Mouse (Mus musculus) forebrain, embryonic 12.5 days (tissue): ENCODE results near the gene Ap1s3. TPM values are rescaled to one million over a fixed set of nuclear protein-coding genes. Genes with fewer than 3 reads are reported as not detected.

Experiments
- ATAC-seq: fragments of 200-750 bp; cut with Nextera tagmentation; 2 replicates; pipeline ENCODE4 v1.8.0; 2017; ENCODE audit warnings: moderate TSS enrichment; ENCODE audit not compliant: low FRiP score
- H3K27ac ChIP-seq: fragments of 300-500 bp; sonication (generic); 2 replicates; pipeline ENCODE4 v1.5.1; 2016; ENCODE audit warnings: mild to moderate bottlenecking
- H3K27me3 ChIP-seq: fragments of 300-500 bp; sonication (generic); 2 replicates; pipeline ENCODE4 v1.6.1; 2016; ENCODE audit warnings: mild to moderate bottlenecking
- H3K36me3 ChIP-seq: fragments of 300-500 bp; sonication (generic); replicated peaks from 2 replicates; pipeline ENCODE4 v1.6.1; 2016; ENCODE audit warnings: mild to moderate bottlenecking
- H3K4me1 ChIP-seq: fragments of 300-500 bp; sonication (generic); 2 replicates; pipeline ENCODE4 v1.6.1; 2016
- H3K4me2 ChIP-seq: fragments of 300-500 bp; sonication (generic); 2 replicates; pipeline ENCODE4 v1.6.1; 2016; ENCODE audit warnings: mild to moderate bottlenecking, moderate library complexity
- H3K4me3 ChIP-seq: fragments of 300-500 bp; sonication (generic); replicated peaks from 2 replicates; pipeline ENCODE4 v1.5.1; 2016; ENCODE audit warnings: mild to moderate bottlenecking
- H3K9ac ChIP-seq: fragments of 300-500 bp; sonication (generic); 2 replicates; pipeline ENCODE4 v1.6.1; 2016; ENCODE audit warnings: mild to moderate bottlenecking
- H3K9me3 ChIP-seq: fragments of 300-500 bp; sonication (generic); 2 replicates; pipeline ENCODE4 v1.6.1; 2016
- whole genome bisulfite sequencing: fragments of 180-500 bp; shearing (Covaris S2); methylation state at CpG from one replicate; pipeline ENCODE4 v1.1.7; 2016; 5-methylcytosine and 5-hydroxymethylcytosine counted together
- polyA plus RNA-seq: library from polyadenylated mRNA; unstranded; fragments of >200 nt; fragmentation: Nextera tagmentation; extraction: Ambion mirVana; gene quantifications from 2 replicates; pipeline ENCODE4 v1.2.1, GENCODE M21; 2016

The Ap1s3 gene
- polyA plus RNA-seq, 1 experiment from 2014 or later: 0.15 TPM

DNA sequence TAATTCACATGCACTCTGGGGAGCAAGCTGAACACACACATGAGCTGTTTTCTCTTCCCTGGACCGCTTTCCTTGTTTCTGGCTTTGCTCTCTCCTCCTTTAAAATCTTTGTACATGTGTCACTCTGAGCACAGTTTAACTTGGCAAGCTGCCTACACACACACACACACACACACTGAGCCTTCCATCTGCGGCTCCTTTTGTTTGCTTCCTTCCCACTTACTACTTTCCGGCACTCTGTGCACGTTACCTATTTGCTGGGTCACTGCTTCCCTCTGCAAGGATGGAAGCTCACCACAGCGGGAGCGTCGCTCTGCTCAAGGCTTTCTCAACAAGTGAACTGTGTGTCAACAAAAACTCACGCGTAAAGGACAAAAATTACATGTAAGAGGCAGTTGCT lies 25.6 kb upstream of the Ap1s3 start:
- H3K27me3 ChIP-seq: no peaks in the 10 kb centered on the region
- H3K4me2 ChIP-seq: no peak overlapping the region
- WGBS: 35% methylated on average over 9 of the region's 9 CpGs

DNA sequence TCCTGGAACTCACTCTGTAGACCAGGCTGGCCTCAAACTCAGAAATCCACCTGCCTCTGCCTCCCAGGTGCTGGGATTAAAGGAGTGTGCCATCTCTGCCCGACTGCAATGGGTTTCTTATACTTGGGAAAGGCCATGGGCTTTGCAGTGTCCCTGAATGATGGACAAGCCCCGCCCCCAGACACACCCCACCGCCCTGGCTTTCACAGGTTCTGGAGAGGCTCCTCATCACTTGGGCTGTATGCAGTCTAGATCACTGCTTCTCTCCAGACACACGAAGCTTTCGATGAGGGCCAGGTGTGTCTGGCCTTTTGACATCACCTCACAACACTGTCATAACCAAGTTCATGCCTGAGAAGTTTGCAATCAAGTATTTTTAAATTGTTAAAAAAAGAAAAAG lies 25.2 kb upstream of the Ap1s3 start:
- Histone ChIP-seq H3K27ac (peak overlapping the region; percentile 8; the same call in 1 of the 2 replicates), H3K4me1 (peaks cover 16% of the 10 kb centered on the region), H3K4me2 (no peak overlapping the region), H3K9me3 (no peaks in the 10 kb centered on the region), H3K36me3 (no peaks in the 10 kb centered on the region), H3K9ac (no peak overlapping the region), H3K4me3 (no peak overlapping the region), H3K27me3 (no peaks in the 10 kb centered on the region)
- 57% methylated on average over 5 of the region's 5 CpGs for WGBS
- peak; percentile 64 for ATAC-seq

More for the DNA sequence above, 25.6 kb upstream of the Ap1s3 start:
- Histone ChIP-seq H3K4me1 (peaks cover 16% of the 10 kb centered on the region), H3K4me3 (no peak overlapping the region), H3K27ac (peak overlapping the region; percentile 8; the same call in 1 of the 2 replicates), H3K9ac (no peak overlapping the region), H3K9me3 (no peaks in the 10 kb centered on the region), H3K36me3 (no peaks in the 10 kb centered on the region)
- ATAC-seq: peak; percentile 91

DNA sequence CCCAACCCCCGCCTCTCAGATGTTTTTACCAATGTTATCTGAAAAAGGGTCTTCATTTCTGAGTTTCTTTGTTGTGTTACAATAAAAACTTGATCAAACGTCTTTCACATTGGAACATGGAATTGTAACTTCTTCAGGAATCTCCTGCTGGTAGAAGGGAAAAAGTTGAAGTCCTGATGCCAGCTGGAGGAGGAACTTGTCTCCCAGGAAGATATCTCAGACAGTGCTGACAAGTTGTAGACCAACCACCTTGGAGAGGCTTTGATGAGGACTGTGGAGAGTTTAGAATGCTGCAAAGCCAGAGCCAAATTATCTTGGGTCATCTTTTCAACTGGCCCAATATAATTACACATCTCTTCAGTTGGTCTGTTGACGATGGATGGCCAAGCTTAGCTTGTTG lies 20.7 kb upstream of the Ap1s3 start:
- Histone ChIP-seq H3K27ac (no peak overlapping the region), H3K36me3 (no peaks in the 10 kb centered on the region), H3K27me3 (no peaks in the 10 kb centered on the region), H3K4me3 (no peak overlapping the region), H3K9ac (no peak overlapping the region), H3K4me1 (peaks cover 7% of the 10 kb centered on the region), H3K4me2 (no peak overlapping the region), H3K9me3 (no peaks in the 10 kb centered on the region)
- 88% methylated on average over 3 of the region's 3 CpGs for WGBS
- no peak for ATAC-seq

DNA sequence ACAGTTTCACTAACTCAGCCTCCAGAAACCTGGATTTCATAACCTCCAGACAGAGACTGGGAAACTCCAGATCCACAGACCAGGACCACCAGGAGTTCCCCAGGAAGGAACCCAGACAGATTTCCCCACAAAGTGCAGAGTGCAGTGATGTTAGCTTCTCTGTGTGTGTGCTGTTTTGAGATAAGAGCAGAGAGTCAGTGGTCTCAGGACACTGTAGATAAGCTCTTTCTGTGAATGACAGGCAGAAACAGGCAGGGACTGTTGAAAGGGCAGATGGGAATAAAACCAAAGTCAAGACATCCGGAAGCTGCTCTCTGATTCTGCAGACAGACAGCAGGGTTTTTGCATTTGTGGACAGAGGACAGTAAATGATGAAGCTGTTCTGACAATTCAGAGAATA lies 15.5 kb upstream of the Ap1s3 start:
- 94% methylated on average over 1 of the region's 1 CpGs for WGBS
- H3K36me3 ChIP-seq: no peaks in the 10 kb centered on the region
- H3K4me2 ChIP-seq: no peak overlapping the region
- H3K27ac ChIP-seq: no peak overlapping the region
- no peaks in the 10 kb centered on the region for H3K9me3 ChIP-seq
- no peak for ATAC-seq
- H3K4me1 ChIP-seq: no peaks in the 10 kb centered on the region
- no peak overlapping the region for H3K4me3 ChIP-seq
- H3K9ac ChIP-seq: no peak overlapping the region
- H3K27me3 ChIP-seq: no peaks in the 10 kb centered on the region

DNA sequence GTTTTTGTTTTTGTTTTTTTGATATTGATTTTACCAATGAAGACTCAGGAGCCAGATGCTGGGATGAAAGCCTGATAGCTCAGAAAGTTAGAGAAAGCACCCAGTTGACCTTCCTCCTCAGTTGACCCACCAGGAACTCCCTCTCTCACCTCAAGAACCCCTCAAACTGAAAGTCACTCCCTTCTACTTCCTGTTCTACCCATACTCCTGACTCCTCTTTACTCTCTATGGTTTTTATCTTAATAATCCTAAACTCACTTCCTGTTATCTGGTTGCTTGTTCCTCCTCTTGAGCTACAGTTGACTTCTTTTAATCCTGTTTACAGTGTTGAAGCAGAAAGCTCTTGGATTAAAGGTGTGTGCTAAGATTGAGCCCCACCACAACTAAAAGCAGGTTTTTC lies 12.3 kb upstream of the Ap1s3 start:
- Histone ChIP-seq H3K9me3 (no peaks in the 10 kb centered on the region), H3K9ac (no peak overlapping the region), H3K4me3 (no peak overlapping the region), H3K4me2 (no peak overlapping the region), H3K36me3 (no peaks in the 10 kb centered on the region), H3K4me1 (no peaks in the 10 kb centered on the region), H3K27me3 (no peaks in the 10 kb centered on the region), H3K27ac (no peak overlapping the region)
- no peak for ATAC-seq

DNA sequence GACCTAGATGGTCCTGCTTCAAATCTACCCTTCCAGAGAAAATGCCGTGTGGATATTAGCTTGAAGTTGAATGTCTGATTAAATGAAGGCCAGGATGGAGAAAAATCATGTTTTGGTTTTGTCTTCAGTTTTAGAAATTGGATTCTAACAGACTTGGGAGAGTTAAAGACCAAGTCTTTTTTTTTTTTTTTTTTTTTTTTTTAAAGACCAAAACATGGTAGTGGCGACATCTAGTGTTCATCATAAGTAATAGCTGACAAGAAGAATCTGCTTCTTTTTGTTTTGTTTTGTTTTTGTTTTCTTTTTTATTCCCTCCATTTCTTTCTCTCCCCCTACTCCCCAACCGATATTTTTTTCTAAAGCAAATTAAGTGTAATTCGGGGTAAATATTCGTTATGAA lies 11.2 kb upstream of the Ap1s3 start:
- H3K36me3 ChIP-seq: no peaks in the 10 kb centered on the region
- no peak overlapping the region for H3K27ac ChIP-seq
- no peak overlapping the region for H3K4me3 ChIP-seq
- H3K4me2 ChIP-seq: no peak overlapping the region
- no peaks in the 10 kb centered on the region for H3K9me3 ChIP-seq
- no peak overlapping the region for H3K9ac ChIP-seq
- WGBS: 16% methylated on average over 5 of the region's 5 CpGs
- no peaks in the 10 kb centered on the region for H3K27me3 ChIP-seq
- ATAC-seq: no peak
- no peaks in the 10 kb centered on the region for H3K4me1 ChIP-seq

DNA sequence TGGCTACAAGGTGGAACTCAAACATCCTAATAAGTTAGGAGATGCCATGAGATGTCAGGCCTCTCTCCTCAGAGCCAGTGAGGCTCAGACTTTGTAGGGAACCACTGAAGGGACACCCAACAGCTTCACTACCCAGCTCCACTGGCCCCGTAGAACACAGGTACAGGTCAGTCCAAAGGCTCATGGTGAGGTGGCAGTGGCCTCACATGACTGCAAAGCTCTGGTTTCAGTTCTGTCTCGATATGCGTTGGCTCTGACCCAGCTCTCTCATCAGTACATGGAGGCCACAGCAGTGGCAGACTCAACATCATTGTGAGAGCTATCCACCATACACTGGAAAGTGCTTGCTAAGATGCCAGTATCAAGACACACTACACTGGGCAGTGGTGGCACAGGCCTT lies 9.0 kb upstream of the Ap1s3 start:
- Histone ChIP-seq H3K27me3 (no peaks in the 10 kb centered on the region), H3K4me1 (no peaks in the 10 kb centered on the region), H3K4me2 (no peak overlapping the region), H3K36me3 (no peaks in the 10 kb centered on the region), H3K27ac (no peak overlapping the region), H3K9ac (no peak overlapping the region), H3K9me3 (no peaks in the 10 kb centered on the region), H3K4me3 (no peak overlapping the region)
- no peak for ATAC-seq
- WGBS: 92% methylated on average over 3 of the region's 3 CpGs

DNA sequence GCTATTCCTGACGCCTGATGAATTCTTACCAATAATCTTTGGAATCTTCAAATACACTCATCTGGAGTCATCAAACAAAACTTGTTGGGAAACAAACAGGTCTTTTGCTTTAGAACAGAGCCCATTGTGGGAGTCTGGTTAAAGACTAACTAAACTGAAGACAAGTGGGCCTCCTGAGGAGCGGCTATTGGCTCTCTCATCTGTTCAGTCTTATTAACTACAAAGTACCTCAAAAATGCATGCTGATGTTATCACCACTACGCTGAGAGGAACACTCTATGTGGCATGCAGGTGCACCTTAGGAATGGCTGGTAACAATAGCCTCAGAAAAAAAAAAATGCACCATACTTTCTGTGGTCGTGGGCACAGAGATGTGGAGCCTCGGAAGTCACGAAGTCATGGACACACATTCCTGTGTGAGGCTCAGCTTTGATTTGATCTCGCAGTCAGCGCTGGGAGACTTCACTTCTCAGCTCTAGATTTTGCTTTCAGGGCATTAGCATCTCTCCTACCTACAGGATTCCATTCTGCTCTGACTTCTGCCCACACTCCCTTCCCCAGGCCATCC lies 6.4 kb upstream of the Ap1s3 start:
- Histone ChIP-seq H3K36me3 (no peaks in the 10 kb centered on the region), H3K27ac (no peak overlapping the region), H3K27me3 (peaks cover 10% of the 10 kb centered on the region), H3K4me2 (no peak overlapping the region), H3K9me3 (no peaks in the 10 kb centered on the region), H3K9ac (no peak overlapping the region), H3K4me1 (no peaks in the 10 kb centered on the region), H3K4me3 (no peak overlapping the region)
- 78% methylated on average over 8 of the region's 8 CpGs for WGBS
- ATAC-seq: no peak

DNA sequence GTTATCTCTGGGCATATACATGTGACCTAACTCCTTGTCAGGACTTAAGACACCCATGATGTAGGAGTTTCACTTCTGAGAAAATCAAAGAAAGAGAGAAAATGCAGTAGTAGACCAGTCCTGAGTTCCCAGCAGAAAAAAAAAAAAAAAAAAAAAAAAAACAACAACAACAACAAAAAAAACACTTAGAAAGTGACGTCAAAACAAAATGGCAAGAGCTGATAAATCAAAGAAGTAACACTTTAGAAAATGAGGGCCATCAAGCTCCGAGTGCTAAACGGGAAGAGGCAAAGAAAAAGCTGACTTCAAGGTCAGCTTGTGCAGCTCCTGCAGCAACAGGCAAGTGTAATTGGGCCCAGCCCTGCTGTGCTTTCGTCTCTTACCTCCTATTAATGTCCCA lies 3.9 kb upstream of the Ap1s3 start:
- Histone ChIP-seq H3K36me3 (no peaks in the 10 kb centered on the region), H3K4me2 (no peak overlapping the region), H3K27ac (no peak overlapping the region), H3K27me3 (peaks cover 33% of the 10 kb centered on the region), H3K4me3 (no peak overlapping the region), H3K9ac (no peak overlapping the region), H3K4me1 (peaks cover 16% of the 10 kb centered on the region), H3K9me3 (no peaks in the 10 kb centered on the region)
- WGBS: 76% methylated on average over 4 of the region's 4 CpGs
- no peak for ATAC-seq

DNA sequence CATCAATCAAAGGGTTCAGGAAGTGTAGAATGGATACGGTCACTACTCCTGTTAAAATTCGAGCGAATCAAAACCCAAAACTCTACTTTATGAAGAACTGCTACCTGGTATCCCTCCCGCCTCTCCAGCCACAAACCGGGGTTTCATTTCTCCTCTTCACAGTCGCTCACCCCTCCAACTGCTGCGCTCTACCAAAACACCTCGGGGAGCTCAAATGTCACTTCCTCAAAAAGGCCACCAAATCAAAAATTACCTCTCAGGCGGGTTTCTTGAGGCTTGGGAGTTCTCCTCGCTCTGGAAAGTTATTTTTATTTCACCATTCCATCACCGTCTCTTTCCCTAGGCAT lies 603 bp downstream of the Ap1s3 start:
- WGBS: 1% methylated on average over 11 of the region's 11 CpGs
- ATAC-seq: no peak
- Histone ChIP-seq H3K4me2 (peak overlapping the region; percentile 99), H3K27ac (no peak overlapping the region), H3K27me3 (peaks cover 39% of the 10 kb centered on the region), H3K4me1 (peaks cover 17% of the 10 kb centered on the region), H3K4me3 (peak overlapping the region; percentile 62), H3K9me3 (no peaks in the 10 kb centered on the region), H3K36me3 (no peaks in the 10 kb centered on the region), H3K9ac (peak overlapping the region; percentile 51)

DNA sequence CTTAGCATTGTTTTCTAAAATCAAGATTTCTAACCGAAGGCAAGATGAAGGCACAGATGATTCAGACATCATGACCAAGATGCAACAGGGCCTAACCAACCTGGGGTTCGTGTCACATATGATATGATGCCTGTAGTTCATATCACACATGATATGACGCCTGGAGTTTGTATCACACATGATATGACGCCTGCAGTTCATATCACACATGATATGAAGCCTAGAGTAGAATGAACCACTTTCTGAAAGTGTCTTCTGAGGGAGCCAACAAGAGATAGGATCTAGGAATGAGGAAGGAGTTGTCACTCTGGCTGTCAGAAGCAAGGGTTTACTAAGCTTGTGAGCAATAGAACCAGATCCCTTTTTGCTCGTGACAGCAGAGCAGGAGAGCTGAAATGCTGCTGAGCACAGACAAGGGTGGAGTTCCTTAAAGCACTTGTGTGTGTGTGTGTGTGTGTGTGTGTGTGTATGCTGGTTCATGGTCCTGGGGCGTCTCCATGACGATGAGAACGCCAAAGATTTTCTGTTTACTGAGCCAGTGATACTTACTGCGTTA lies 2.3 kb downstream of the Ap1s3 start:
- no peak overlapping the region for H3K9ac ChIP-seq
- no peaks in the 10 kb centered on the region for H3K9me3 ChIP-seq
- no peak overlapping the region for H3K4me3 ChIP-seq
- no peaks in the 10 kb centered on the region for H3K36me3 ChIP-seq
- no peak overlapping the region for H3K27ac ChIP-seq
- ATAC-seq: no peak
- peaks cover 39% of the 10 kb centered on the region for H3K27me3 ChIP-seq
- WGBS: 78% methylated on average over 9 of the region's 9 CpGs
- H3K4me1 ChIP-seq: peaks cover 17% of the 10 kb centered on the region
- H3K4me2 ChIP-seq: no peak overlapping the region

DNA sequence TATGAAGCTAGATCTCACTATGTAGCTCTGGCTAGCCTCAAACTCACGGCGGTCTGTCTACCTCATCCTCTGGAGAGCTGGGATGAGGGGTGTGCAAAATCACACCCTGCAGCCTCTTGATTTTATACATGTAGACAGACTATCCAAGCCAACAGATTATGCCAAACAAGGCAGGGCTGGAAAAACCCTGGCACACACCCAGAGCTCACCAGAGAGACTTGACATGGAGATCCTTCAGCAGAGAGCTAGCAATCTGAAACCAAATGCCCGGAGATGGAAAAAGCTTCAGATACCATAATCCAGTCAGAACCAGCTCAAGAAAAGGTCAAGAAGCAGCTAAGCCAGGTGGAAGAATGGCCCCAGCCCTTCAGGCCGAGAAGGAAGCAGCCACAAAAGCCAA lies 6.9 kb downstream of the Ap1s3 start:
- no peak overlapping the region for H3K9ac ChIP-seq
- no peak overlapping the region for H3K4me2 ChIP-seq
- H3K4me3 ChIP-seq: no peak overlapping the region
- no peaks in the 10 kb centered on the region for H3K36me3 ChIP-seq
- no peak for ATAC-seq
- no peaks in the 10 kb centered on the region for H3K9me3 ChIP-seq
- 87% methylated on average over 4 of the region's 4 CpGs for WGBS
- H3K4me1 ChIP-seq: no peaks in the 10 kb centered on the region
- H3K27me3 ChIP-seq: no peaks in the 10 kb centered on the region
- no peak overlapping the region for H3K27ac ChIP-seq

DNA sequence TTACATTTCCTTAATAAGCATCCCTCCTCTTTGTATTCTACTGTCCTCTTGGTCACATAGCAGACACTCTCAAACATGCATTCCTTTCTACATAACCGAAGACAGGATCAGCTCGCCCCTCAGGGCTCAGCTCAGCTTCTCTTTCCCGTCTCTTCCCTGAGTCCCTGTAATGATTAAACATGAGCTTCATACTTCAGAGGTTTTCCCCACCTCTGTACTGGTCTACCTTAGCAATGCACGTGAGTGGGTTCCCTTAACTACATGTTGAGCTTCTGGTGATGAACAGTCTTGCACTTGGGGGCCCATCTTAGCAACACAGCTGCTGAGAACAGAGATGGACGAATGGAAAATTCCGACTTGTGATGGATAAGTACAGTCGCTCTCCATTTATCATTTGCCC lies 12.2 kb downstream of the Ap1s3 start:
- no peak overlapping the region for H3K9ac ChIP-seq
- no peak overlapping the region for H3K27ac ChIP-seq
- H3K4me2 ChIP-seq: no peak overlapping the region
- 86% methylated on average over 7 of the region's 7 CpGs for WGBS
- no peaks in the 10 kb centered on the region for H3K27me3 ChIP-seq
- H3K9me3 ChIP-seq: no peaks in the 10 kb centered on the region
- H3K36me3 ChIP-seq: no peaks in the 10 kb centered on the region
- H3K4me1 ChIP-seq: no peaks in the 10 kb centered on the region
- no peak for ATAC-seq
- no peak overlapping the region for H3K4me3 ChIP-seq
